Mouse (Mus musculus) midbrain, embryonic 11.5 days (tissue): ENCODE measurements around the gene Zfp280d. TPM values are rescaled to one million over a fixed set of nuclear protein-coding genes. Genes with fewer than 3 reads are reported as not detected.

Experiments used
- ATAC-seq: fragments of 200-750 bp; cut with Nextera tagmentation; 2 replicates; pipeline ENCODE4 v1.8.0; 2017; ENCODE audit warnings: moderate TSS enrichment, moderate library complexity; ENCODE audit not compliant: low FRiP score
- DNase-seq: peaks from one replicate; pipeline ENCODE4 v3.0.0; 2015; ENCODE audit warnings: low spot score; ENCODE audit errors: missing footprints
- H3K27ac ChIP-seq: fragments of 300-500 bp; sonication (generic); 2 replicates; pipeline ENCODE4 v1.5.1; 2014; ENCODE audit warnings: low read depth, low read length
- H3K27me3 ChIP-seq: fragments of 300-500 bp; sonication (generic); 2 replicates; pipeline ENCODE4 v1.6.1; 2014; ENCODE audit warnings: mild to moderate bottlenecking, low read length, moderate library complexity, mixed read lengths; ENCODE audit not compliant: control insufficient read depth, insufficient read depth
- H3K36me3 ChIP-seq: fragments of 300-500 bp; sonication (generic); 2 replicates; pipeline ENCODE4 v1.6.1; 2014; ENCODE audit warnings: mild to moderate bottlenecking, low read length, moderate library complexity, mixed read lengths; ENCODE audit not compliant: control insufficient read depth, insufficient read depth
- H3K4me1 ChIP-seq: fragments of 300-500 bp; sonication (generic); 2 replicates; pipeline ENCODE4 v1.6.1; 2014; ENCODE audit warnings: low read length; ENCODE audit not compliant: control insufficient read depth, insufficient read depth
- H3K4me2 ChIP-seq: fragments of 300-500 bp; sonication (generic); 2 replicates; pipeline ENCODE4 v1.6.1; 2014; ENCODE audit warnings: mild to moderate bottlenecking, moderate library complexity
- H3K4me3 ChIP-seq: fragments of 300-500 bp; sonication (generic); 2 replicates; pipeline ENCODE4 v1.5.1; 2014; ENCODE audit warnings: low read depth, low read length
- H3K9ac ChIP-seq: fragments of 300-500 bp; sonication (generic); 2 replicates; pipeline ENCODE4 v1.6.1; 2014; ENCODE audit warnings: low read length
- H3K9me3 ChIP-seq: fragments of 300-500 bp; sonication (generic); 2 replicates; pipeline ENCODE4 v1.6.1; 2016; ENCODE audit warnings: low read length; ENCODE audit not compliant: control insufficient read depth
- WGBS: fragments of 180-500 bp; shearing (Covaris S2); extraction: QIAGEN DNeasy Blood & Tissue Kit; methylation state at CpG from one replicate; pipeline ENCODE4 v1.1.7; 2014; 5-methylcytosine and 5-hydroxymethylcytosine counted together
- polyA plus RNA-seq: library from polyadenylated mRNA; unstranded; fragments of >200 nt; fragmentation: Nextera tagmentation; extraction: Ambion mirVana; gene quantifications from 2 replicates; pipeline ENCODE4 v1.2.1, GENCODE M21; 2014

Gene Zfp280d
- polyA plus RNA-seq, 1 experiment from 2014 or later: 54.8 TPM

- DNase-seq (peak; percentile 62), ATAC-seq (no peak)
- WGBS: 77% methylated on average over 3 of the region's 3 CpGs
- no peaks in the 10 kb centered on the region for H3K4me1 ChIP-seq
- H3K4me3 ChIP-seq: no peak overlapping the region
- no peaks in the 10 kb centered on the region for H3K27me3 ChIP-seq
- H3K9me3 ChIP-seq: no peaks in the 10 kb centered on the region
- no peak overlapping the region for H3K9ac ChIP-seq
- no peaks in the 10 kb centered on the region for H3K36me3 ChIP-seq
- H3K27ac ChIP-seq: no peak overlapping the region
- no peak overlapping the region for H3K4me2 ChIP-seq
Measured at GRCm38 (mm10) chr9:72404934-72405333, 130.3 kb downstream of the Zfp280d start.

GRCm38 (mm10) chr9:72405882-72406638 lies 131.4 kb downstream of the Zfp280d start:
- no peaks in the 10 kb centered on the region for H3K4me1 ChIP-seq
- ATAC-seq: no peak
- no peaks in the 10 kb centered on the region for H3K9me3 ChIP-seq
- no peak overlapping the region for H3K4me2 ChIP-seq
- H3K27me3 ChIP-seq: no peaks in the 10 kb centered on the region
- 90% methylated on average over 9 of the region's 9 CpGs for WGBS
- no peak overlapping the region for H3K4me3 ChIP-seq
- no peak overlapping the region for H3K27ac ChIP-seq
- DNase-seq: peak; percentile 74
- no peak overlapping the region for H3K9ac ChIP-seq
- H3K36me3 ChIP-seq: no peaks in the 10 kb centered on the region

- Histone ChIP-seq H3K9ac (peak overlapping the region; percentile 39), H3K36me3 (no peaks in the 10 kb centered on the region), H3K27ac (no peak overlapping the region), H3K27me3 (no peaks in the 10 kb centered on the region), H3K4me2 (peak overlapping the region; percentile 35), H3K9me3 (no peaks in the 10 kb centered on the region), H3K4me1 (no peaks in the 10 kb centered on the region), H3K4me3 (no peak overlapping the region)
- ATAC-seq: peak; percentile 76; the same call in 1 of the 2 replicates
- DNase-seq: peak; percentile 98
- 13% methylated on average over 12 of the region's 12 CpGs for WGBS
Measured at GRCm38 (mm10) chr9:72408131-72408586, 133.5 kb downstream of the Zfp280d start.

GRCm38 (mm10) chr9:72409381-72410225 lies 134.9 kb downstream of the Zfp280d start:
- H3K9me3 ChIP-seq: no peaks in the 10 kb centered on the region
- no peaks in the 10 kb centered on the region for H3K36me3 ChIP-seq
- ATAC-seq: peak; percentile 67; the same call in 1 of the 2 replicates
- no peak overlapping the region for H3K27ac ChIP-seq
- H3K4me1 ChIP-seq: no peaks in the 10 kb centered on the region
- no peak overlapping the region for H3K4me3 ChIP-seq
- H3K4me2 ChIP-seq: no peak overlapping the region
- DNase-seq: peak; percentile 82
- no peak overlapping the region for H3K9ac ChIP-seq
- 50% methylated on average over 15 of the region's 15 CpGs for WGBS
- H3K27me3 ChIP-seq: no peaks in the 10 kb centered on the region

GRCm38 (mm10) chr9:72411746-72412145 lies 137.1 kb downstream of the Zfp280d start:
- no peak overlapping the region for H3K4me3 ChIP-seq
- no peak overlapping the region for H3K4me2 ChIP-seq
- H3K27ac ChIP-seq: no peak overlapping the region
- H3K9ac ChIP-seq: no peak overlapping the region
- WGBS: 95% methylated on average over 2 of the region's 2 CpGs
- no peaks in the 10 kb centered on the region for H3K27me3 ChIP-seq
- DNase-seq: peak; percentile 71
- H3K4me1 ChIP-seq: no peaks in the 10 kb centered on the region
- H3K9me3 ChIP-seq: no peaks in the 10 kb centered on the region
- H3K36me3 ChIP-seq: no peaks in the 10 kb centered on the region
- ATAC-seq: no peak

Other genes starting within 250 kb of the Zfp280d start
- gene Tcf12, start 163.0 kb upstream of the Zfp280d start, polyA plus RNA-seq: 211 and 233 TPM in 2 replicates
- 48.8 and 57.0 TPM in 2 replicates for gene Mns1, start 163.2 kb downstream of the Zfp280d start, polyA plus RNA-seq
- gene Tex9, start 217.4 kb downstream of the Zfp280d start, polyA plus RNA-seq: 61.7 and 64.0 TPM in 2 replicates